Comparison of ENCODE assay signal across 12 mouse cellular contexts in the genomic region with DNA sequence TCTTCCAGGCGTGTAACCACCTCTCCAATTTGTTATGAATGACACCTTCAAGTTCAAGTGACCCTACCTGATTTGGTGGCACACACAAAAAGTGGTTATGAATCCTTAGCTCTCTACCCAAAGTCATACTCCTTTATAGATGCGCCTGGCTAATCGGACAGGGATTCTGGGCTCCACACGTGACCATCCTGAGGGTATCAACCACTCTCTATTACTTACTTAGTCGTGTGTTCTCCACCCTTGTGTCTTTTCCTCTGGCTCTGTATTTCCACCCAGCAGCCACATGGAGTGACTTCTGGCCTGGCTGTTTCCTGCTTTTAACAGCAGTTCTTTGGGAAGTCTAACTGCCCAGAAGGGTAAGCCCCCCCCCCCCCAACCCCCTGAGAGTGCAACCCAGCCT.
"Had no signal": no experiment of that assay in that cellular context is flagged by ENCODE, and none has a peak within 500 bp of the region (broad histone marks: within the 10 kb centered on the region; RNA-seq: fewer than 3 reads in every experiment).

No protein-coding gene starts in this region.

- H3K36me3 ChIP-seq: limb, embryonic 12.5 days; neural tube, embryonic 13.5 days had no signal

- H3K4me2 ChIP-seq: limb, embryonic 12.5 days; neural tube, embryonic 13.5 days had no signal

- ATAC-seq: intestine, embryonic 16.5 days had no signal

- H3K9ac ChIP-seq: limb, embryonic 12.5 days; neural tube, embryonic 13.5 days had no signal

- H3K27ac ChIP-seq: limb, embryonic 12.5 days; neural tube, embryonic 13.5 days had no signal

- H3K27me3 ChIP-seq: limb, embryonic 12.5 days; neural tube, embryonic 13.5 days had no signal

- H3K4me3 ChIP-seq: limb, embryonic 12.5 days; neural tube, embryonic 13.5 days had no signal

- H3K9me3 ChIP-seq: limb, embryonic 12.5 days; neural tube, embryonic 13.5 days had no signal

- DNase-seq: kidney, adult 8-10 months; kidney, postnatal 25 days; lung, adult 18-20 months; lung, postnatal 36 days; midbrain, embryonic 14.5 days; retina, postnatal 1 day; right cerebral cortex, postnatal 4 days; spleen, adult 18-20 months; thymus, postnatal 4 days had no signal
